Mouse (Mus musculus) heart, embryonic 16.5 days (tissue): ENCODE data around the gene Zcchc3. TPM values are rescaled to one million over a fixed set of nuclear protein-coding genes. Genes with fewer than 3 reads are reported as not detected.
"Not testable (repeated sequence)": the region's sequence is repeated elsewhere in the genome, so short reads cannot be mapped to it uniquely, and the experiment has no call there.

ENCODE experiments used
- ATAC-seq: fragments of 200-750 bp; cut with Nextera tagmentation; replicated peaks from 2 replicates; pipeline ENCODE4 v1.8.0; 2017; ENCODE audit warnings: moderate number of reproducible peaks; ENCODE audit not compliant: insufficient read depth, low FRiP score; ENCODE audit errors: extremely low read depth
- H3K27ac ChIP-seq: fragments of 300-500 bp; sonication (generic); 2 replicates; pipeline ENCODE4 v1.5.1; 2014; ENCODE audit warnings: mild to moderate bottlenecking, low read length, control low read depth, moderate library complexity
- H3K27me3 ChIP-seq: fragments of 300-500 bp; sonication (generic); 2 replicates; pipeline ENCODE4 v1.6.1; 2014; ENCODE audit warnings: low read length, mixed read lengths; ENCODE audit not compliant: control insufficient read depth, insufficient read depth
- H3K36me3 ChIP-seq: fragments of 300-500 bp; sonication (generic); 2 replicates; pipeline ENCODE4 v1.6.1; 2014; ENCODE audit not compliant: control insufficient read depth, insufficient read depth
- H3K4me1 ChIP-seq: fragments of 300-500 bp; sonication (generic); 2 replicates; pipeline ENCODE4 v1.6.1; 2014; ENCODE audit warnings: low read length, mixed read lengths; ENCODE audit not compliant: control insufficient read depth, insufficient read depth
- H3K4me2 ChIP-seq: fragments of 300-500 bp; sonication (generic); 2 replicates; pipeline ENCODE4 v1.6.1; 2014; ENCODE audit warnings: low read depth, mild to moderate bottlenecking, control low read depth, low read length
- H3K4me3 ChIP-seq: fragments of 300-500 bp; sonication (generic); 2 replicates; pipeline ENCODE4 v1.5.1; 2014; ENCODE audit warnings: mild to moderate bottlenecking, control low read depth, low read length
- H3K9ac ChIP-seq: fragments of 300-500 bp; sonication (generic); 2 replicates; pipeline ENCODE4 v1.6.1; 2014; ENCODE audit warnings: low read length, control low read depth
- H3K9me3 ChIP-seq: fragments of 300-500 bp; sonication (generic); replicated peaks from 2 replicates; pipeline ENCODE4 v1.6.1; 2016; ENCODE audit warnings: low read length; ENCODE audit not compliant: control insufficient read depth
- WGBS: fragments of 180-500 bp; shearing (Covaris S2); extraction: QIAGEN DNeasy Blood & Tissue Kit; methylation state at CpG from one replicate; pipeline ENCODE4 v1.1.7; 2014; 5-methylcytosine and 5-hydroxymethylcytosine counted together
- polyA plus RNA-seq: library from polyadenylated mRNA; unstranded; fragments of >200 nt; fragmentation: Nextera tagmentation; extraction: Ambion mirVana; gene quantifications from 2 replicates; pipeline ENCODE4 v1.2.1, GENCODE M21; 2015

Zcchc3 gene
- polyA plus RNA-seq, 1 experiment from 2014 or later = 24.3 TPM

- no peak overlapping the region for H3K9ac ChIP-seq
- no peaks in the 10 kb centered on the region for H3K9me3 ChIP-seq
- ATAC-seq = no peak
- WGBS = 78% methylated on average over 1 of the region's 1 CpGs
- H3K36me3 ChIP-seq = no peaks in the 10 kb centered on the region
- H3K4me2 ChIP-seq = no peak overlapping the region
- H3K4me3 ChIP-seq = no peak overlapping the region
- no peak overlapping the region for H3K27ac ChIP-seq
- H3K27me3 ChIP-seq = no peaks in the 10 kb centered on the region
- H3K4me1 ChIP-seq = peaks cover 18% of the 10 kb centered on the region
Observed at GRCm38 (mm10) chr2:152438963-152439362, 24.1 kb upstream of the Zcchc3 start.

DNA sequence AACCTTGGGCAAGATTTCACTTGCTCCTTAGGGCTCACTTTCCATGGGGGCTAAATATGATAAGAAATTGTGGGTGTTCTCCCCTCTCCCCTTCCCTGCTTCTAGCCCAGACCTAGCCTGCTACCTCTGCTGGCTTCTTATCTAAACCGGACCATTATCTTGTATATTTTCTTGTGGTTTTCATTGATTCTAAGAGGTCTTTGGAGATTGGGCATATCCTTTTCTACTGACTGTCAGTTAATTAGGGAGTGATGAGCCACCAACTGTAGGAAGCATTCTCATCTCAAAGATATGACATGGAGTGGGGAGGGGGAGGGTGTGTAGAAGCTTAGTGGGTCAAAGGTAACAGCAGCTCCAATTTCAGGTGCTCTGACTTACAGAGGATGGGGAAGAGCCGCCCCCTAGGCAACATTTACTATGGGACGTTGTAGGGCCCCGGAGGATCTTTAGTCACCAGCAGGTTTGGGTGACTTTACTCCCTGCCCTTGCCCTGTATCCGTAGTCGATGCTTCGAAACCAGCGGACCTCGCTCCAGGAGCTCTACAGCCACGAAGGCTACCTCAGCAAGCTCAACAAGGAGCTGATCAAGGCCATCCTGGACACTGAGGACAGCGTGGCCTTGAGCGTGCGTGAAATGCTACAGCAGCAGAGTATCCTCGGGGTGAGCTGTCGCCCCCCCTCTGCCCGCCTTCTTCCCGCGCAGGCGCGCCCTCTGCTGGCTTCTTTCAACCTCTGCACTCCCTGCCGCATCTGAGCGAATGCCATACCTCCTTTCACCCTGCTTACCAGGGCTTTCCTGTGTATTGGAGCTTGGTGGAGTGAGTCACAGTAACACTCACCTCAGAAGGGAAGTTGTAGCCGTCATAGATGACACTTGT, 22.4 kb upstream of the Zcchc3 start:
- 3% methylated on average over 23 of the region's 23 CpGs for WGBS
- Histone ChIP-seq H3K36me3 (no peaks in the 10 kb centered on the region), H3K27me3 (no peaks in the 10 kb centered on the region), H3K4me2 (peak overlapping the region; percentile 77), H3K4me3 (peak overlapping the region; percentile 43), H3K9ac (peak overlapping the region; percentile 78), H3K9me3 (no peaks in the 10 kb centered on the region), H3K4me1 (peaks cover 18% of the 10 kb centered on the region), H3K27ac (peak overlapping the region; percentile 97)
- peak; percentile 75 for ATAC-seq

GRCm38 (mm10) chr2:152436405-152436901, 21.6 kb upstream of the Zcchc3 start:
- Histone ChIP-seq H3K27ac (peak overlapping the region; percentile 97), H3K4me2 (peak overlapping the region; percentile 77)

DNA sequence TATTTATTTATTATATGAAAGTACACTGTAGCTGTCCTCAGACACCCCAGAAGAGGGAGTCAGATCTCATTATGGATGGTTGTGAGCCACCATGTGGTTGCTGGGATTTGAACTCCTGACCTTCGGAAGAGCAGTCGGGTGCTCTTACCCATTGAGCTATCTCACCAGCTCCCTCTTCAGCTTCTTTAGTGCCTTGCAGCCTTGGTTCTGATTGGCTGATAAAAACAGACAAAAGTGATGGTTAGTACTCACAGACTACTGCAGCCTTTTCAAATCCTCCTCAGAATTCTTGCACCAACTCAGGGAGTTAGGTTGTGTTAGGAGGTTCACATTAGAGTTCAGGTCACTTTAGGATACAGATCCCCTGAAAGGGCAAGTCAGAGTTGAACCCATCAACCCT, 13.7 kb upstream of the Zcchc3 start:
- H3K36me3 ChIP-seq, H3K9ac ChIP-seq, H3K4me3 ChIP-seq, H3K4me1 ChIP-seq, H3K27me3 ChIP-seq, H3K9me3 ChIP-seq, ATAC-seq, H3K4me2 ChIP-seq, H3K27ac ChIP-seq: not testable (repeated sequence)
- WGBS = 90% methylated on average over 2 of the region's 2 CpGs

More at GRCm38 (mm10) chr2:152436405-152436901, 21.6 kb upstream of the Zcchc3 start:
- H3K4me3 ChIP-seq = no peak overlapping the region
- H3K4me1 ChIP-seq = peaks cover 18% of the 10 kb centered on the region
- WGBS = 37% methylated on average over 7 of the region's 7 CpGs
- no peaks in the 10 kb centered on the region for H3K36me3 ChIP-seq
- ATAC-seq = peak; percentile 88
- H3K9me3 ChIP-seq = no peaks in the 10 kb centered on the region
- no peaks in the 10 kb centered on the region for H3K27me3 ChIP-seq
- H3K9ac ChIP-seq = peak overlapping the region; percentile 78

DNA sequence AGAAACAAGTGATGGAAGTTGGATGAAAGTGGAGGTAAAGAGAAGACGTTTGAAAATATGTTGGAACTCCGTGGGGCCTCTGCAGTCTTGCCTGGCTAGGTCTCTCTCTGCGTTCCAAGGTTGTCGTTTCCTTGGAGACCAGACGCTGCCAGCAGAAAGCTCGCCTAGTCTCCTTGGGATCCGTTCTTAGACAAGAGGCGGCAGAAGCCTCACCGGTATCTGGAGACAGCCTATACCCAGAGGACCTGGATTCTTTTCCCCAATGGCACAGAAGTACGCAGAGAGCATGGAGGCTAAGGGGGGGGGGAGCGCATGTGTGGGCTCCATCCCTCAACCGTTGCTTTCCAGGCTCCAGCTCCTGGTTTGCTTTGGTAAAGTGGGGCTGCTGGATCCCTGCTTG, 12.7 kb upstream of the Zcchc3 start:
- no peak overlapping the region for H3K27ac ChIP-seq
- peaks cover 3% of the 10 kb centered on the region; the same call in 1 of the 2 replicates for H3K9me3 ChIP-seq
- no peaks in the 10 kb centered on the region for H3K36me3 ChIP-seq
- peak overlapping the region; percentile 38 for H3K9ac ChIP-seq
- peak overlapping the region; percentile 14; the same call in 1 of the 2 replicates for H3K4me3 ChIP-seq
- peak overlapping the region; percentile 52 for H3K4me2 ChIP-seq
- peaks cover 6% of the 10 kb centered on the region; the same call in 1 of the 2 replicates for H3K4me1 ChIP-seq
- no peak for ATAC-seq
- WGBS = 17% methylated on average over 12 of the region's 12 CpGs
- no peaks in the 10 kb centered on the region for H3K27me3 ChIP-seq

DNA sequence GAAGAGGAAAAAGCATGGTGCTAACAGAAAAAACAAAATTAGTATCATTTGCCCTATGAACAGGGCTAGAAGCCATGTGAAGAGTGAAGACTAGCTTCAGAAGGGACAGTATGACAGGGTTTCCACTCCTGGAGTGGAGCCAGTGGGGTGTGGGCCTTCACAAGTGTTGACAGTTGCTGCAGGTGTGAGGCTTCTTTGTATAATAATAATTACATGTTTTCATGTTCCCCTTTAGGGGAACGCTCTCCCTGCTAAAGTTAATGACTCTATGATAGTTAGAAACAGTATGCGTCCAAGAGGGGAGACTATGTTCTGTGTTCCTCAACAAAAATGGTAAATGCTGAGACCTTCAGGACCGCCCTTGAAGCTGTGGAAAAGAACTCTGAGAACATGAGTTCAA, 959 bp upstream of the Zcchc3 start:
- WGBS = 93% methylated on average over 3 of the region's 3 CpGs
- no peak overlapping the region for H3K9ac ChIP-seq
- H3K27me3 ChIP-seq = no peaks in the 10 kb centered on the region
- ATAC-seq = no peak
- peak overlapping the region; percentile 72; the same call in 1 of the 2 replicates for H3K4me3 ChIP-seq
- peaks cover 6% of the 10 kb centered on the region; the same call in 1 of the 2 replicates for H3K9me3 ChIP-seq
- H3K36me3 ChIP-seq = 0 out of 2 replicates have a peak, but pooled peaks cover 2% of the 10 kb centered on the region
- H3K4me2 ChIP-seq = peak overlapping the region; percentile 88
- H3K27ac ChIP-seq = peak overlapping the region; percentile 99
- peaks cover 18% of the 10 kb centered on the region for H3K4me1 ChIP-seq

- peak within 1 kb of the TSS; percentile 72 for H3K4me3 ChIP-seq
- H3K4me1 ChIP-seq = peaks cover 23% of the 10 kb centered on the region
- 29% methylated on average over 4 of the region's 4 CpGs for WGBS
- H3K27me3 ChIP-seq = no peaks in the 10 kb centered on the region
- no peak for ATAC-seq
- H3K4me2 ChIP-seq = peak within 1 kb of the TSS; percentile 88
- H3K36me3 ChIP-seq = 0 out of 2 replicates have a peak, but pooled peaks cover 2% of the 10 kb centered on the region
- H3K9ac ChIP-seq = peak within 1 kb of the TSS; percentile 99
- H3K27ac ChIP-seq = peak within 1 kb of the TSS; percentile 99
- H3K9me3 ChIP-seq = peaks cover 6% of the 10 kb centered on the region; the same call in 1 of the 2 replicates
Observed at GRCm38 (mm10) chr2:152415287-152415686, 460 bp upstream of the Zcchc3 start, which contains the start of gene 6820408C15Rik. Gene 6820408C15Rik, plus strand, starts transcription at chr2:152415587.

GRCm38 (mm10) chr2:152413765-152414584, 852 bp downstream of the Zcchc3 start:
- Histone ChIP-seq H3K9me3 (peaks cover 6% of the 10 kb centered on the region; the same call in 1 of the 2 replicates), H3K27me3 (no peaks in the 10 kb centered on the region), H3K4me3 (peak overlapping the region; percentile 72), H3K4me2 (peak overlapping the region; percentile 88), H3K36me3 (0 out of 2 replicates have a peak, but pooled peaks cover 2% of the 10 kb centered on the region), H3K4me1 (peaks cover 27% of the 10 kb centered on the region), H3K27ac (peak overlapping the region; percentile 99), H3K9ac (peak overlapping the region; percentile 99)
- ATAC-seq = no peak
- under 1% methylated on average over 85 of the region's 86 CpGs for WGBS
